Mouse (Mus musculus) layer of hippocampus, adult 6 months (tissue): ENCODE measurements around the gene Prph. TPM values are rescaled to one million over a fixed set of nuclear protein-coding genes. Genes with fewer than 3 reads are reported as not detected.

Experiments
- long read RNA-seq, 2 experiments: library from polyadenylated mRNA; unstranded; transcript quantifications; one replicate each; pipeline ENCODE4 v2.0.0; 2019 to 2020
- microRNA-seq: library from miRNA; unstranded; fragments of <30 nt; microRNA quantifications from one replicate; pipeline ENCODE4 v1.2.0, GENCODE M21; 2020
- polyA plus RNA-seq: library from polyadenylated mRNA; unstranded; fragments of <200 nt; fragmentation: Nextera tagmentation; gene quantifications from 2 replicates; pipeline ENCODE4 v1.2.3, GENCODE M21; 2021

Gene Prph
- 2.1 and 3.3 TPM in 2 replicates for polyA plus RNA-seq
- long read RNA-seq, experiment 1, partial matches to known transcripts: 3 of 6 reads
- long read RNA-seq, experiment 1, other reads (novel, unspliced or antisense): 0 of 6 reads
- long read RNA-seq, experiment 2, transcript Prph-201 (9 exons, 1,757 nt): major isoform, 9 of 12 reads
- long read RNA-seq, experiment 2, partial matches to known transcripts: 1 of 12 reads
- long read RNA-seq, experiment 2, other reads (novel, unspliced or antisense): 1 of 12 reads

GRCm38 (mm10) chr15:99055040-99055439 lies at the start of gene Prph:
Gene Prph, plus strand, starts transcription at chr15:99055174.

DNA sequence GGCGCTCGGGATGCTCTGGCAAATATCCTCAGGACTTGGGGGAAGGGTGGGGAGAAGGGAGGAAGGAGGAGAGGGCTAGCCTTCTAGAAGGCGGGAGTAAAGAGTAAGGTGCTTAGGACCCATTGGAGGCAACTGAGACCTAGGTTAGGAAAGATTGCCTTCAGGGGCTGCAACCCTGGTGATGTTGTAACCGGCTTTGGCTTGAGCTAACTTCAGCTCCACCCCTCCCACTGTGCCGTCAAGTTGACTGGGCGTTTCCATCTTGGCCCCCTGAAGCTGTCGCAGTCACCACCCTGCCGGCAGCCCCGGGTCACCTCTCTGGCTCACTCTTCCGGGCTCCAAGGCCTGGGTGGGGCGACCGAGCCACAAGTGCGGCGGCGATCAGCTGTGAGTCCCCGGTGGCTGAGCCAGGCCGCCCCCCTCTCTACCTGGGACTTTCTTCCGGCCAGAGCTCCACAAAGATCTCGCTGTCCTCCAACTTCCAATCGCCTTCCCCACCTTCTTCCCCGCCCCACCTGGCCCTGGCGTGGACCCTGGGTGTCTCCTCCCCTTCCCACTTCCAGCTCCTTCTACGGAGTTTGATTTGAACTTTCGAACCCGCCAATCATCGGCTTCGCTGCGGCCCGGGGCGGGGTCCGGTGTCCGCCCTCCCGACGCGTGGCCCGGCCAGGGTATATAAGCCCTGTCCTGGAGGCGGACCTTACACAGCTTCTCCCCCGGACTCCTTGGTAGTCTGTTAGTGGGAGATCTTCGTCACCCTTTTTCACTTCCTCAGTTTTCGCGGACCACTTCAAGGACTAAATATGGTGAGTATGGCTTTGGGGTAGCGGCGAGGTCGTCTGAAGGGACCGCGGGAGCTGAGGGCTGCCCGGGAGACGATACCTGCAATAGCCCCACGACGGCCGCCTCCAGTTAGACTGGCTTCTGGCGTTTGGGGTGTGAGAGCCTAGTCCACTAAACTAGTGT lies 25.1 kb upstream of the Prph start, which contains the start of gene Tuba1c:
Gene Tuba1c, plus strand, starts transcription at position 273 of the 966 bp plus-strand sequence.

GRCm38 (mm10) chr15:99074019-99074599 lies 19.1 kb downstream of the Prph start, which contains the start of gene Troap:
Gene Troap, plus strand, starts transcription at chr15:99074575.

GRCm38 (mm10) chr15:99087253-99088075 lies 32.5 kb downstream of the Prph start, which contains the start of gene C1ql4:
Gene C1ql4, minus strand, starts transcription at chr15:99087817.

GRCm38 (mm10) chr15:99092870-99093269 lies 37.9 kb downstream of the Prph start, which contains the start of gene Dnajc22:
Gene Dnajc22, plus strand, starts transcription at chr15:99093170.

Small RNA genes lying within 50 kb of the gene (microRNA-seq; reads per million reads assigned to microRNA genes)
- not detected for gene Mir6960

Other genes with a start within 250 kb of the Prph start
- 118 TPM in 2 replicates for gene Ddn, start 245.7 kb upstream of the Prph start, polyA plus RNA-seq
- gene Prkag1, start 223.7 kb upstream of the Prph start, polyA plus RNA-seq: 66.5 and 71.5 TPM in 2 replicates
- gene Kmt2d, start 184.0 kb upstream of the Prph start, polyA plus RNA-seq: 18.0 and 18.2 TPM in 2 replicates
- 6.5 and 10.1 TPM in 2 replicates for gene Rhebl1, start 160.6 kb upstream of the Prph start, polyA plus RNA-seq
- 0.08 and 0.19 TPM in 2 replicates for gene Dhh, start 156.6 kb upstream of the Prph start, polyA plus RNA-seq
- gene Lmbr1l, start 136.9 kb upstream of the Prph start, polyA plus RNA-seq: 0.29 and 1.7 TPM in 2 replicates
- gene Tuba1b, start 120.6 kb upstream of the Prph start, polyA plus RNA-seq: 1,496 and 1,539 TPM in 2 replicates
- gene Gm49450, start 101.6 kb upstream of the Prph start, polyA plus RNA-seq: 0.53 TPM in 1 of 2 replicates, not detected in the other
- gene Tuba1a, start 101.5 kb upstream of the Prph start, polyA plus RNA-seq: 3,348 and 3,759 TPM in 2 replicates
- 2.4 and 6.3 TPM in 2 replicates for gene Tuba1c, start 25.3 kb upstream of the Prph start, polyA plus RNA-seq
- gene Troap, start 19.4 kb downstream of the Prph start, polyA plus RNA-seq: 0.11 and 0.14 TPM in 2 replicates
- gene C1ql4, start 32.6 kb downstream of the Prph start, polyA plus RNA-seq: not detected in 2 replicates
- gene Dnajc22, start 38.0 kb downstream of the Prph start, polyA plus RNA-seq: not detected in 2 replicates
- 5.3 and 5.5 TPM in 2 replicates for gene Spats2, start 70.7 kb downstream of the Prph start, polyA plus RNA-seq
- gene Kcnh3, start 169.7 kb downstream of the Prph start, polyA plus RNA-seq: 7.4 and 7.7 TPM in 2 replicates
- 118 and 134 TPM in 2 replicates for gene Mcrs1, start 196.8 kb downstream of the Prph start, polyA plus RNA-seq
- gene Prpf40b, start 239.9 kb downstream of the Prph start, polyA plus RNA-seq: 14.4 and 35.4 TPM in 2 replicates
- gene Fam186b, start 240.7 kb downstream of the Prph start, polyA plus RNA-seq: 0.20 and 0.51 TPM in 2 replicates